11 mouse cellular contexts compared by ENCODE assay signal in the genomic region with DNA sequence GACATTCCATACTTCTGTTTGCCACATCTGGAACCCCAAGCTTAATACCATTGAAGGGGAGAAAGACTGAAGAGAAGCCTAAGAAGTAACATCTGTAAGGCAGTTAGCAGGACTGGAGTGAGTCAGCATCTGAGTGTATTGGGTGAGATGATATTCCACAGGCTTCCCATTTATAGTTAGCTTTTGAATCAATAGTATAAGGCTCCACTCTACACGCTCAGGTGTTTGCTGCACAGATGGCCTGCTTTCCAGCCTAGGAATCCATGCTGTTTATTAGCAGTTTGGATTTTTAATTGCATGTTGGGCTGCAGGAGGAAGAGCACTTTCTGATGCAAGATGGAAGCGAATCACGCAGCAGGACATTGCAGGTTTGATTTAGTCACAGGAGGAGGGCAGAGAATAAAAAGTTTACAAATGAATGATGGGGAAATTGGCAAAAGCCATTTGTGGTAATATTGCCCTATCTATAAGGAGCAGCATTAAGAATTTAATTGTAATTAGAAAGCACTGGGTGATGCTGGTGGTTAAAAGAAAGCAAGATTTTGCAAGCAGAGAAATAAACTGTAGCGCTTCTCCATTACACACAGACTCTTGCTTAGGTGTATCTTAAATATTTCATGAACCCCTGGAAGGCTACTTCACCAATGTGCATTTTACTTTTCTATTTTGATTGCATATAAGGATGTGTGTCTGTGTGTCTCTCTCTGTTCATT.
"Had no signal": no experiment of that assay in that cellular context is flagged by ENCODE, and none has a peak within 500 bp of the region (broad histone marks: within the 10 kb centered on the region; RNA-seq: fewer than 3 reads in every experiment).

No protein-coding gene starts in this region.

- H3K36me3 ChIP-seq: limb, embryonic 13.5 days; midbrain, embryonic 13.5 days; neural tube, embryonic 12.5 days had no signal

- H3K9me3 ChIP-seq: limb, embryonic 13.5 days; midbrain, embryonic 13.5 days; neural tube, embryonic 12.5 days had no signal

- H3K27me3 ChIP-seq: limb, embryonic 13.5 days; midbrain, embryonic 13.5 days; neural tube, embryonic 12.5 days had no signal

- H3K4me3 ChIP-seq: limb, embryonic 13.5 days; midbrain, embryonic 13.5 days; myocyte; neural tube, embryonic 12.5 days had no signal

- H3K27ac ChIP-seq: limb, embryonic 13.5 days; liver, embryonic 14.5 days; midbrain, embryonic 13.5 days; neural tube, embryonic 12.5 days had no signal

- DNase-seq: kidney, postnatal 14 days; layer of hippocampus, postnatal 36 days; lung, adult 18-20 months; right cerebral cortex, adult 18-20 months; right cerebral cortex, postnatal 25 days; thymus, postnatal 36 days had no signal

- ATAC-seq: midbrain, embryonic 13.5 days had no signal

- H3K4me2 ChIP-seq: limb, embryonic 13.5 days; midbrain, embryonic 13.5 days; neural tube, embryonic 12.5 days had no signal

- H3K9ac ChIP-seq: limb, embryonic 13.5 days; liver, embryonic 14.5 days; midbrain, embryonic 13.5 days; neural tube, embryonic 12.5 days had no signal

- H3K4me1 ChIP-seq: limb, embryonic 13.5 days; midbrain, embryonic 13.5 days; neural tube, embryonic 12.5 days had no signal
